Mouse (Mus musculus) embryonic stem cell, embryonic (primary cell): ENCODE measurements around the gene Phactr1.
"Not testable (repeated sequence)": the region's sequence is repeated elsewhere in the genome, so short reads cannot be mapped to it uniquely, and the experiment has no call there.

Experiments
- CTCF ChIA-PET, 4 experiments: fragments of 300-600 bp in 2 of 4; fragments of 350-600 bp in 2 of 4; sonication (Branson Sonifier 250); formaldehyde crosslinking; loops; one replicate each; lab custom pipeline; 2022; ENCODE audit warnings: inconsistent platforms in 2 of 4; lab: Charles Lee
- POLR2A ChIA-PET, 4 experiments: fragments of 300-600 bp in 2 of 4; fragments of 350-600 bp in 2 of 4; sonication (Branson Sonifier 250); formaldehyde crosslinking; loops; one replicate each; lab custom pipeline; 2022; ENCODE audit warnings: antibody characterized with exemption in 4 of 4, inconsistent platforms in 1 of 4; lab: Charles Lee

The Phactr1 gene

GRCm38 (mm10) chr13:42940271-42940670, 259.8 kb downstream of the Phactr1 start:
- ChIA-PET CTCF (no interaction called here), POLR2A (no interaction called here)

DNA sequence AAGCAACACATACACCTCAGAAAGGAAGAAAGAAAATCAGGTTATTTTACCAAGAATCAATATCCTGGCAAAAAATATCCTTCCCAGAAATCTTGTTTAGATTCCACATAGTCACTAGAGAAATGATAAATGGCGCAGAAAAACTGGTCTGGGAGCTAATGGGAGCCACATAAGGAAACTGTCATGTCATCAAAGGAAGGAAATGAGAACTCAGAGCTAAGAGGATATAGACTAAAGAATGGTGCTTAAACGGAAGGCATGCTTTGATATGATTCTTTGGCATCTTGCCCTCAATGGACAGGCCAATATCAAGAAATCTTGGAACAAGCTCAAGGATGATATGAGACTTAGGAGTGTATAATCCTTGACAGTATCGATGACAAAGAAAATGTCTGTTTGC, 263.7 kb downstream of the Phactr1 start:
- ChIA-PET POLR2A (no interaction called here), CTCF (interaction anchor here in 1 of 4 experiments (0.6 kb wide), 1 partner anchor 177 kb away, joined by 4 read pairs; no protein-coding TSS in a partner anchor)

- POLR2A ChIA-PET: interaction anchor here in 1 of 4 experiments (0.6 kb wide), 1 partner anchor 28 kb away, joined by 4 read pairs; no protein-coding TSS in a partner anchor
- CTCF ChIA-PET: not testable (repeated sequence)
These were observed 264.8 kb downstream of the Phactr1 start for GRCm38 (mm10) chr13:42945201-42945600.

- ChIA-PET POLR2A (interaction anchor here in 1 of 4 experiments (0.7 kb wide), 1 partner anchor 10 kb away, joined by 3 read pairs; no protein-coding TSS in a partner anchor), CTCF (no interaction called here)
These were observed 268.4 kb downstream of the Phactr1 start for GRCm38 (mm10) chr13:42948717-42949265.

- ChIA-PET CTCF (no interaction called here), POLR2A (interaction anchor here in 1 of 4 experiments (0.7 kb wide), 1 partner anchor 11 kb away, joined by 3 read pairs; no protein-coding TSS in a partner anchor)
These were observed 268.9 kb downstream of the Phactr1 start for GRCm38 (mm10) chr13:42949336-42949735.

DNA sequence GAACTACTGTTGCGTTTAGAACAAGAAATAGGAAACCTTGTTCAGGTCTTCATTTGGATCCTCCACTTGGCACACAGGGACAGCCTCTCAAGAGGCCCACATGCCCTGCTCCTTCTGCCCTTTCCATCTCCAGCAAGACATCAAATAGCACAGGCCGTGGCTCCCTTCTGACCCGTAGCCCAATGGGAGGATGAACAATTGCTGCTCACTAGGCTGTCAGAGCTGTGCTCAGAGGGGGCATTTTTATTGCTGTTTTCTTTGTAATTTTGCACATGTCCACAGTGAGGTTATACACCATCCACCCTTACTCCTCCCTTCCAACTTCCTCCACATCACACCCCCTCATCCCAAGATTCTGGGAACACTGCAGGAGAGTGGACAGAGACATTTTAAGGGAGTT, 269.6 kb downstream of the Phactr1 start:
- POLR2A ChIA-PET: interaction anchor here in 1 of 4 experiments (0.6 kb wide), 2 partner anchors 56 to 113 kb away, joined by 3 read pairs; no protein-coding TSS in a partner anchor
- CTCF ChIA-PET: interaction anchor here in 1 of 4 experiments (0.9 kb wide), 1 partner anchor 47 kb away, joined by 3 read pairs; no protein-coding TSS in a partner anchor

DNA sequence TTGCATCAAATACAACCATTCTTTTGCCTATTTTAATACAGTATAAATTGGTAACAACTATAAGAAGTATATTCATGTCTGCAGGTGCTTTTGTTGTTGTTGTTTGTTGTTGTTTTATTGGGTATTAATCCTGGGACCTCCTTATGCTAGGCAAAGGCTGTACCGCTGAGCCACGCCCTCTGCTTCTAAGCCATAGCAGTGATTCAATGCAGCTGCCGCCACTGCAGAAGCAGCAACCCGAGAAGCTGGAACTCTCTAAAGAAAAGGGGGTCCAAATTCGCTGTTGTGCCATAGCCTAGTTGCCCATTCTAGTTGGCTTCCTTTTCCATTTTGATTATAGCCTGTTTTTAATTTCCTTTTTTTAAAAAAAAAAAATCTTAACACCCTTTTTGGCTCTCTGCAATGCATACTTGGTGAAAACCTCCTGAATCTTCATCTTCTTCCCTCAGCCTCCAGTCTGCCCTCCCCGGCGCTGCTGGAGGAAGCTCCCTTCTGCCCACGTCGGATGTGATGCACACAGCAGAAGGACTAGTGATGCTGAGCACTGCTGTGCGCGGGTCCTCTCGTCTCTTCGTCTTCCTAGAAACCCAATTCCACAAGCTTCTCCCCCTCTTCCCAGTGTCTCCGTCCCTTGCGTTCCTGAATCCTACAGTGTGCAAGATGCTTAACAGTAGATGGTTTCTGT, 271.8 kb downstream of the Phactr1 start:
- POLR2A ChIA-PET: no interaction called here
- CTCF ChIA-PET: no interaction called here

- CTCF ChIA-PET: interaction anchor here in 1 of 4 experiments (0.5 to 0.7 kb wide), 2 partner anchors 24 to 142 kb away, joined by 3 read pairs; no protein-coding TSS in a partner anchor
- POLR2A ChIA-PET: interaction anchor here in 1 of 4 experiments (0.6 kb wide), 1 partner anchor 134 kb away, joined by 3 read pairs; no protein-coding TSS in a partner anchor
These were observed 272.6 kb downstream of the Phactr1 start for GRCm38 (mm10) chr13:42953071-42953470.

DNA sequence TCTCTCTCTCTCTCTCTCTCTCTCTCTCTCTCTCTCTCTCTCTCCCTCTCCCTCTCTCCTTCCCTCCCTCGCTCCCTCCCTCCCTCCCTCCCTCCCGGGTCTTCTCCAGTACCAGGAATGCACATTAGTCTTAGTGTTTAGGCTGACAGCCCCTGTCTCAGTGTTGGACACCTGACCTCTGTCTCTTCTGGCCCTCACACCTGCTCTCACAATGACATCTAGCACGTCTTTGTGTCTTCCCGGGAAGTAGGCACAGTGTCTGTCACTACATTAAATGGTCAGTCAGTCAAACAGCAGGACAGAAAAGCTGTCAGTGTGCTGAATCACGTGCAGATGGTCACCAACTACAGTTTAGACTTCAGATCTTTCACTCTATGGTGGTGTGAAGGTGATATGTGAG, 273.7 kb downstream of the Phactr1 start:
- CTCF ChIA-PET: no interaction called here
- POLR2A ChIA-PET: no interaction called here

- ChIA-PET CTCF (no interaction called here), POLR2A (no interaction called here)
These were observed 275.9 kb downstream of the Phactr1 start for GRCm38 (mm10) chr13:42956327-42956726.

DNA sequence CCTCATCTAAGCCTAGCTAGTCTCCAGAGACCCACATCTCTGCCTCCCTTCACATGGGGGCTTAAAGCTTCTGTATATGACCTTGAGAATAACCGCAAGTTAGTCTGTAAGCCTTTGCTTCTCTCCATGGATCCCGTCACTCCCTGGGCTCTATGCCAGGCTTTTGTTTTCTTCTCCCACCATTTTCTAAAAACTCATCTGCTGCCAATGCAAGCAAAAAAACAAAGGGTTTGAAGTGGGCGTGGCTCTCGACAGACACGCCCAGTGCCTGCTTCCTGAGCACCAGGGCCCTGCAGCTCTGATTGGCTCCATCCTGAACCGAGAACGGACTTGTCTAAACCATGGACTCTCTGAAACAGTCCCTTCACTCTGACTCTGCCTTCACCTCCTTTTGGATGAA, 277.4 kb downstream of the Phactr1 start:
- CTCF ChIA-PET: no interaction called here
- POLR2A ChIA-PET: no interaction called here

DNA sequence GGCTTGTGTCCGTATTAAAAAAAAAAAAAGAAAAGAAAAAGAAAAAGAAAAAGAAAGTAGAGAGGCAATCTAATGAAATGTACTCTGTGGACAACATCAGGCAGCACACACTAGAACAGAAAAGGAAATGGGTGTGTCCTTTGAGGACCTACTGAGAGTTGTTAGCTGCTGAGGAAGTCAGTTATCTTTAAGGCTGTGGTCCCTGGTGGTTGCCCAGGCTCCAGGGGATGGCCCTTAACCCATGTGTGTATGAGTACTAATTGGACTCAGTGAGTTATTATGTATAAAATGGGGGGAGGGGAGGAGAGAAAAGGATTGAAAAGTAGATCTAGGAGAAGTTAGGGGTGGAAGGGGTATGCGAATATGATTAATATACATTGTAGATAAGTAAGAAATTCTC, 278.4 kb downstream of the Phactr1 start:
- CTCF ChIA-PET: no interaction called here
- POLR2A ChIA-PET: interaction anchor here in 2 of 4 experiments (0.7 kb wide), 2 partner anchors 132 to 278 kb away, joined by 4 read pairs; no protein-coding TSS in a partner anchor

GRCm38 (mm10) chr13:42961561-42961960, 281.1 kb downstream of the Phactr1 start:
- ChIA-PET POLR2A (interaction anchor here in 1 of 4 experiments (0.6 kb wide), 1 partner anchor 143 kb away, joined by 3 read pairs; no protein-coding TSS in a partner anchor), CTCF (no interaction called here)

DNA sequence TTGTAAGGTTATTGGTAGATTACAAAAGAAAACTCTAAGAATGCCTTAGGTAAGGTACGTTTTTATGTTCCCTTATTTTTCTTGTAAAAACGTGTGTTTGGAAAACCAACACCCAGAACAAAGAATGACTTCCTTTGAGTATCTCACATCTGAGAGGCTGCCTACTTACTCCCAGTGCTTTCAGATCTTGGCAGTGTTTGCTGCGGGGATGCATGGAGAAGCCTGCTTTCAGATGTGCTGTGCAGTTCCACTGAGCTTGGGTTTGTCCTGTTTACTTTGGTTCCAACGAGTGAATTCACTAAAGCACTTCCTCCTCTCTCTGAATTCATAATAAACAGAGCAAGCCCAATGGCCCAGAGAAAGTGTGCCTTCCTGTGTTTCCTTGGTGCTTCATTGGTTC, 288.1 kb downstream of the Phactr1 start:
- ChIA-PET POLR2A (no interaction called here), CTCF (no interaction called here)

DNA sequence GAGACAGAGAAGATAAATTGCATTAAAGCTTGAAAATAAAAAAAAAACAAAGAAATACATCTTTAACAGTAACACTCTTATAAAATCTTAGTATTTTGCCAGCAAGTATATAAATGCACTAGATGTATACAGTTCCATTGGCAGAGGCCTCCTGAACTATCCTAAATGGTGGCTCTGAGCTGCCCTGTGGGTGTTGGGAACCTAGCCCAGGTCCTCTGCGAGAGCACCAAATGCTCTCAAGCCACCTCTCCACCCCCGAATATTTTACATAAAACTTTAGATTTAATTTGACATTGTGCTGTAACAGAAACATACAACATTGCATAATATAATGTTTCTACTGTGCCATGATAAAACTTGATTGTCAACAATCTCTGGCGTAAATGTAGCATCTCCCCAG, 293.1 kb downstream of the Phactr1 start:
- POLR2A ChIA-PET: no interaction called here

DNA sequence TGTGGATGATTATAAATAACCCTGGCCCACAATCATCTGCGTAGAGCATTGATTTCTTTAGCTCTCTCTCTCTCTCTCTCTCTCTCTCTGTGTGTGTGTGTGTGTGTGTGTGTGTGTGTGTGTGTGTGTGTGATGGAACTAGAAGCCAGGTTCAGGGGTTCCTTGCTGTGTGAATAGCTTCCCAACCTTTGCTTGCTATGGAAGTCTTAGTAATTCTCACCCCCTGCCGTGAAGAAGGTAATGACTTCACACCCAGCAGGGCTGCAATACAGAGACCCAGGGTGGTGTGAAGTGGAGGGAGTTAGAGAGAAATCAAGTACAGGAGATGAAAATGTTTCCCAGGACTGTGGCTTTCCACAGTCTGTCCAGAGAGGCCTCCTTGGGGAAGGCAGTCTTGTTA, 293.5 kb downstream of the Phactr1 start:
- ChIA-PET CTCF (interaction anchor here in 1 of 4 experiments (0.6 kb wide), 2 partner anchors 48 to 84 kb away, joined by 3 to 4 read pairs; no protein-coding TSS in a partner anchor), POLR2A (no interaction called here)

More for the DNA sequence above, 293.1 kb downstream of the Phactr1 start:
- CTCF ChIA-PET: no interaction called here

GRCm38 (mm10) chr13:42974506-42974905, 294.1 kb downstream of the Phactr1 start:
- ChIA-PET POLR2A (no interaction called here), CTCF (interaction anchor here in 1 of 4 experiments (0.6 kb wide), 2 partner anchors 49 to 83 kb away, joined by 3 to 4 read pairs; no protein-coding TSS in a partner anchor)

DNA sequence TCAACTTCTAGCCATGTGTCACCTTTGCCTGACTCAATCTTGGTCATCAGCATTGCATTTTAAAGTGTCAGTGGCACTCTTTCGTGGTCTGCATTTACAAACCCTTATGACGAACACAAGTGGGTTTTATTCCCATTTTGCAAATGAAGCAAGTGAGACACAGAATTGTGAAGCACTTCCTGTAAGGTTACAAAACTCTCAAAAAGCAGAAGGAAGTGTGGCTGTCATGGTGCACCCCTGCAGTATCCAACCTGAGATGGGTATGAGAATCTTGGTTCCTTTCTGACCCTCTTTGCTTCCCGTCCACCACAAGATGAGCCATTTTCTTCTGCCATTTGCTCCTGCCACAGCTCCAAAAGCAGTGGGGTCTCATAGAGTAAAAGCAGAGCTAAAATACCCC, 295.7 kb downstream of the Phactr1 start:
- CTCF ChIA-PET: no interaction called here
- POLR2A ChIA-PET: no interaction called here

DNA sequence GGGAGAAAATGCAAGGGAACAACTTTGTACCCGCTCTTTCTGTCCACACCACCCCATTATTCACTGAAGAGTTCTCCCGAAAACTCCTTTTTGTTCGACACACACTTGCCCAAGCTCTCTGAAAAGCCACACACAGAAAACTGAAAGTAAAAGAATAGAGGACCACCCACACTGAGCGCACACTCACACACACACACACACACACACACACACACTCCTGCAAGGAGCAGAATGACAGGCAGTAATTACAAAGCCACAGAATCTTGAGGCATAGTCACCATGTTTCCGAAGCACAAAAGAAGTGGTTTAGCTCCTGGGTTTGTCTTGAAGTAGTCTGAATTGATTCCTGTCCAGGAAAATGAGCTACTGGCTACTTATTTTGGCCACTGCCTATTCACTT, 296.5 kb downstream of the Phactr1 start:
- CTCF ChIA-PET: interaction anchor here in 1 of 4 experiments (0.6 to 0.7 kb wide), 2 partner anchors 24 to 1756 kb away, joined by 3 read pairs; no protein-coding TSS in a partner anchor
- POLR2A ChIA-PET: interaction anchor here in 1 of 4 experiments (0.6 kb wide), 1 partner anchor 222 kb away, joined by 4 read pairs; no protein-coding TSS in a partner anchor

GRCm38 (mm10) chr13:42980581-42980980, 300.2 kb downstream of the Phactr1 start:
- ChIA-PET CTCF (interaction anchor here in 1 of 4 experiments (0.6 kb wide), 1 partner anchor 160 kb away, joined by 6 read pairs; no protein-coding TSS in a partner anchor), POLR2A (no interaction called here)
